Mouse (Mus musculus): ENCODE data around the gene Irgq. TPM values are rescaled to one million over a fixed set of nuclear protein-coding genes. Genes with fewer than 3 reads are reported as not detected.
A peak's percentile ranks its signal among the peaks of the same experiment; 100 is the strongest.

Irgq gene
- polyA plus RNA-seq, 1 experiment from 2014 or later = 12.0 TPM

DNA sequence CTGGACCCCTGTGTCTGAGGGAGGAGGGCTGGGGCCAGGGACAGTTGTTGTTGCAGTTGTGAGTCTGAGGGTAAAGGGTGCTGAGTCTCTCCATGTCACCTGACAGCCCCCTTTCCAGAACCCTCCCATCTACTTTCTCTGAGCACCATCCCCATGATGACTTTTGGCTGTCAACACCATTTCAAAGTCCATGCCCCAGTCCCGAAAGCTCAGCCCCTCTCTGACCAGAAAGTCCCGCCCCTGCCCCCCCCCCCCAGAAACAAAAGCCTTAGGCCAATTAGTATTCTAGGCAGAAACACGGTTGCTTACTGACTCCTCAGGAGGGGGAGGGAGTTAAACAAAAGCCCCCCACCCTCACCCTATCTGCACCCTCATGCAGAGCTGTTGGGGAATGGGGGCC, 43.1 kb upstream of the Irgq start:
- H3K36me3 ChIP-seq (ENCODE audit: control insufficient read depth, insufficient read depth, low read length) = no peaks in the 10 kb centered on the region
- H3K27me3 ChIP-seq (replicated peaks; ENCODE audit: control insufficient read depth, insufficient read depth, low read length) = 0 out of 2 replicates have a peak, but pooled peaks cover 5% of the 10 kb centered on the region
- DNase-seq (ENCODE audit: low spot score) = no peak
- no peak overlapping the region for H3K27ac ChIP-seq (replicated peaks; ENCODE audit: low read depth, low read length)
- 16% methylated on average over 3 of the region's 3 CpGs for WGBS
- no peak overlapping the region for H3K9ac ChIP-seq (ENCODE audit: low read depth, low read length)
- no peak for ATAC-seq (ENCODE audit: low read depth)
- no peaks in the 10 kb centered on the region for H3K4me1 ChIP-seq (ENCODE audit: control insufficient read depth, insufficient read depth, low read length)
- H3K4me3 ChIP-seq (ENCODE audit: low read depth, low read length) = no peak overlapping the region
- H3K4me2 ChIP-seq (ENCODE audit: low read depth, low read length) = no peak overlapping the region
- H3K9me3 ChIP-seq (ENCODE audit: control insufficient read depth, low read length) = no peaks in the 10 kb centered on the region

DNA sequence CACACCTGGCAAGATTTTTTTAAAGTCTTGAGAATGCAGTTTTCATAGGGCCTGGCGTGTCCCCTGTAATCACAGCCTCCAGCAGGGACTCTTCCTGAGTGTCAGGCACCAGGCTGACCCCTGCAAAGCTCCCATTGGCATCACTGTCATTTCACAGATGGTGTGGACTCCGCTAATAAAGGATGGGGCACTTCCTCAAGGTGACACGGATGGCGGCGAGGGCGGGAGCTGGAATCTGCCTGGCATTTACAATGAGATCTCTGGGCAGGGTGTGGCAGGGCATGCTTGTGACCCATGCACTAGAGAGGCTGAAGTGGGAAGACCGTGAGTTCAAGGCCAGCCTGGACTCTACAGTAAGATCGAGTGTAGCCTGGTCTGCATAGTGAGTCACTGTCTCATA, 42.2 kb upstream of the Irgq start:
- no peaks in the 10 kb centered on the region for H3K9me3 ChIP-seq (ENCODE audit: control insufficient read depth, low read length)
- no peaks in the 10 kb centered on the region for H3K4me1 ChIP-seq (ENCODE audit: control insufficient read depth, insufficient read depth, low read length)
- no peak overlapping the region for H3K27ac ChIP-seq (replicated peaks; ENCODE audit: low read depth, low read length)
- no peaks in the 10 kb centered on the region for H3K36me3 ChIP-seq (ENCODE audit: control insufficient read depth, insufficient read depth, low read length)
- H3K4me2 ChIP-seq (ENCODE audit: low read depth, low read length) = no peak overlapping the region
- H3K9ac ChIP-seq (ENCODE audit: low read depth, low read length) = no peak overlapping the region
- WGBS = 80% methylated on average over 8 of the region's 8 CpGs
- no peak overlapping the region for H3K4me3 ChIP-seq (ENCODE audit: low read depth, low read length)
- DNase-seq (ENCODE audit: low spot score) = no peak
- no peaks in the 10 kb centered on the region for H3K27me3 ChIP-seq (replicated peaks; ENCODE audit: control insufficient read depth, insufficient read depth, low read length)
- no peak for ATAC-seq (ENCODE audit: low read depth)

DNA sequence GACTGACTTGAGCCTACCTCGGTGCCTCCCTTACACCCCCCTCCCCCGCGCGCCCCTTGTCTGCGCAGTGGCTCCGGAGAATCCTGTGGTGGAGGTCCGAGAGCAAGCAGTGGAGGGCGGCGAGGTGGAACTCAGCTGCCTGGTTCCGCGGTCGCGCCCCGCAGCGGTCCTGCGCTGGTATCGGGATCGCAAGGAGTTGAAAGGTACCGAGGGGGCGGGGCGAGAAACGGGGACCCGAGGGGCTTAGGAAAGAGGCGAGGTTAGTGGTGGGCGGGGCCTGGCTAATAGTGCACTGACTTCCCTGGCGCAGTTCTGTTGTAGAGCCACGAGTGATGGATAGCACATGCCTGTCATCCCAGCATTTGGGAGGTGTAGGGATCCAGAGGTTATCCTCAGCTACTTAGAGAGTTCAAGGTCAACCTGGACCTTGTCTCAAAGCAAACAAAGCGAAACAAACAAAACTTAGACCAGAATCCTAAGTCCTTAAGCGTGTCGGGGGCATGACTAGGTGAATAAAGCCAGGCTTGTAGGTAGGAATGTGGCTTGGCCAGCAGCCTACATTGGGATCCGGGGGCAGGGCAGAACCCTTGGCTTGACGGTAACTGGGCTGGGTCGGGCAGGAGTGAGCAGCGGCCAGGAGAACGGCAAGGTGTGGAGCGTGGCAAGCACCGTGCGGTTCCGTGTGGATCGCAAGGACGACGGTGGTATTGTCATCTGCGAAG, 30.5 kb upstream of the Irgq start:
- H3K4me2 ChIP-seq (ENCODE audit: low read depth, low read length) = peak overlapping the region; percentile 65
- H3K27ac ChIP-seq (replicated peaks; ENCODE audit: low read depth, low read length) = no peak overlapping the region
- H3K9ac ChIP-seq (ENCODE audit: low read depth, low read length) = peak overlapping the region; percentile 40; the same call in 1 of the 2 replicates
- peaks cover 8% of the 10 kb centered on the region for H3K4me1 ChIP-seq (ENCODE audit: control insufficient read depth, insufficient read depth, low read length)
- peak; percentile 38; the same call in 1 of the 2 replicates for ATAC-seq (ENCODE audit: low read depth)
- no peaks in the 10 kb centered on the region for H3K9me3 ChIP-seq (ENCODE audit: control insufficient read depth, low read length)
- peaks cover 12% of the 10 kb centered on the region for H3K27me3 ChIP-seq (replicated peaks; ENCODE audit: control insufficient read depth, insufficient read depth, low read length)
- WGBS = 11% methylated on average over 43 of the region's 43 CpGs
- DNase-seq (ENCODE audit: low spot score) = peak; percentile 51
- peak overlapping the region; percentile 37 for H3K4me3 ChIP-seq (ENCODE audit: low read depth, low read length)
- no peaks in the 10 kb centered on the region for H3K36me3 ChIP-seq (ENCODE audit: control insufficient read depth, insufficient read depth, low read length)

DNA sequence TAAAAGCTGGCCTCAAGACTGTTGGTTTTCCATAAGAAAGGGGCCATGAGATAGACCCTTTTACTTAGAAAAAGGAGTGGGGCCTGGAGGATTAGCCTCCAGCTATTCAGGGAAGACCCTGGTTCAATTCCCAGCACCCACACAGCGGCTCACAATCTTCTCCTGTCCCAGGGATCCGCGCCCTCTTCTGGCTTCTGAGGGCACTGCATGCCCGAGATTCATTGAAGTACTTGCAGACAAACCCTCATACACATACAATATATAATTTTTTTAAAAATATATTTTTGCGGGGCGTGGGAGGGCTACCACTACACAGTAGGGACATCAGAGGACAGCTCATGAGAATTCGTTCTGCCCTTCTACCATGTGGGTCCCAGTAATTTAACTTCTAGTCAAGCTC, 29.6 kb upstream of the Irgq start:
- Histone ChIP-seq H3K4me1 (ENCODE audit: control insufficient read depth, insufficient read depth, low read length) (peaks cover 16% of the 10 kb centered on the region), H3K9ac (ENCODE audit: low read depth, low read length) (no peak overlapping the region), H3K27ac (replicated peaks; ENCODE audit: low read depth, low read length) (no peak overlapping the region), H3K9me3 (ENCODE audit: control insufficient read depth, low read length) (no peaks in the 10 kb centered on the region), H3K4me2 (ENCODE audit: low read depth, low read length) (no peak overlapping the region), H3K36me3 (ENCODE audit: control insufficient read depth, insufficient read depth, low read length) (no peaks in the 10 kb centered on the region), H3K27me3 (replicated peaks; ENCODE audit: control insufficient read depth, insufficient read depth, low read length) (peaks cover 12% of the 10 kb centered on the region), H3K4me3 (ENCODE audit: low read depth, low read length) (no peak overlapping the region)
- no peak for DNase-seq (ENCODE audit: low spot score)
- ATAC-seq (ENCODE audit: low read depth) = no peak
- 37% methylated on average over 7 of the region's 7 CpGs for WGBS

DNA sequence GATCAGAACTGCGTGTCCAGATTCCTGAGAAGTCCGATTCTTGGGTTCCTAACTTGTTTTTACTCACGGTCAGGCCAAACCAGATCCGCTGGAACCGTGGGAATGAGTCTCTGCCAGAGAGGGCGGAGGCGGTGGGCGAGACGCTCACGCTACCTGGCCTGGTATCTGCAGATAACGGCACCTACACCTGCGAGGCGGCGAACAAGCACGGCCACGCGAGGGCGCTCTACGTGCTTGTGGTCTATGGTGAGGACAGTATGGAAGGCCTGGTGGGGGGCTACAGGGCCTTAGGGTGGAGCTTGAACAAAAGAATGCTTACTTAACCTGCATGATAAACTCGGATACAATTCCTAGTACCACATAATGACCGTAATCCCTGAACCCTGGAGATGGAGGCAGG, 29.0 kb upstream of the Irgq start:
- DNase-seq (ENCODE audit: low spot score) (no peak), ATAC-seq (ENCODE audit: low read depth) (no peak)
- Histone ChIP-seq H3K36me3 (ENCODE audit: control insufficient read depth, insufficient read depth, low read length) (no peaks in the 10 kb centered on the region), H3K4me1 (ENCODE audit: control insufficient read depth, insufficient read depth, low read length) (peaks cover 18% of the 10 kb centered on the region), H3K27ac (replicated peaks; ENCODE audit: low read depth, low read length) (no peak overlapping the region), H3K27me3 (replicated peaks; ENCODE audit: control insufficient read depth, insufficient read depth, low read length) (peaks cover 12% of the 10 kb centered on the region), H3K9ac (ENCODE audit: low read depth, low read length) (no peak overlapping the region), H3K9me3 (ENCODE audit: control insufficient read depth, low read length) (no peaks in the 10 kb centered on the region), H3K4me2 (ENCODE audit: low read depth, low read length) (no peak overlapping the region), H3K4me3 (ENCODE audit: low read depth, low read length) (no peak overlapping the region)
- WGBS = 53% methylated on average over 18 of the region's 21 CpGs

DNA sequence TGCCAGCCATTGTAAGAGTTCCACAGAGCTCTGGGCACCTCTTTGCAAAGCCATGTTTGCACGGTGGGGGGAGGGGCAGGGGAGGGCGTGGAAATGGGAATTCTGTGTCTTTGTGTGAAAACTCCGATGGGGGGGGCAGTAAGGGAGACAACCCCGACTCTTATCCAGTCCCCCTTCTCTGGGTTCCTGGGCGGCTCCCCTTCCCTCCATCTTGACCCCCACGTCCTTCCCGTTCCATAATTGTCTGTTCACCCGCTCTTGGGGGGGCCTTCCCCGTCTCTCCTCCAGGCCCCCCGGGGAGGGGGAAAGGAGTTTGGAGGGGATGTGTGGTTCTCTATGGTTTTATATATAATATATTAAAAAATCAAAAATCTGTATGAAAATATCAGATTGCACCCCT, 26.5 kb upstream of the Irgq start:
- no peak for ATAC-seq (ENCODE audit: low read depth)
- 24% methylated on average over 9 of the region's 10 CpGs for WGBS

GRCm38 (mm10) chr7:24504868-24505267, 25.6 kb upstream of the Irgq start:
- no peak overlapping the region for H3K27ac ChIP-seq (replicated peaks; ENCODE audit: low read depth, low read length)
- peaks cover 29% of the 10 kb centered on the region for H3K4me1 ChIP-seq (ENCODE audit: control insufficient read depth, insufficient read depth, low read length)
- H3K9me3 ChIP-seq (ENCODE audit: control insufficient read depth, low read length) = no peaks in the 10 kb centered on the region
- H3K4me2 ChIP-seq (ENCODE audit: low read depth, low read length) = no peak overlapping the region
- no peaks in the 10 kb centered on the region for H3K36me3 ChIP-seq (ENCODE audit: control insufficient read depth, insufficient read depth, low read length)
- WGBS = 13% methylated on average over 4 of the region's 4 CpGs
- DNase-seq (ENCODE audit: low spot score) = no peak
- no peaks in the 10 kb centered on the region; the same call in none of the 2 replicates for H3K27me3 ChIP-seq (replicated peaks; ENCODE audit: control insufficient read depth, insufficient read depth, low read length)
- no peak overlapping the region for H3K9ac ChIP-seq (ENCODE audit: low read depth, low read length)
- H3K4me3 ChIP-seq (ENCODE audit: low read depth, low read length) = no peak overlapping the region
- no peak for ATAC-seq (ENCODE audit: low read depth)

More for the DNA sequence above, 26.5 kb upstream of the Irgq start:
- H3K9ac ChIP-seq (ENCODE audit: low read depth, low read length) = no peak overlapping the region
- H3K36me3 ChIP-seq (ENCODE audit: control insufficient read depth, insufficient read depth, low read length) = no peaks in the 10 kb centered on the region
- H3K27me3 ChIP-seq (replicated peaks; ENCODE audit: control insufficient read depth, insufficient read depth, low read length) = peaks cover 8% of the 10 kb centered on the region
- no peak overlapping the region for H3K4me3 ChIP-seq (ENCODE audit: low read depth, low read length)
- H3K4me2 ChIP-seq (ENCODE audit: low read depth, low read length) = peak overlapping the region; percentile 33
- peaks cover 29% of the 10 kb centered on the region for H3K4me1 ChIP-seq (ENCODE audit: control insufficient read depth, insufficient read depth, low read length)
- no peaks in the 10 kb centered on the region for H3K9me3 ChIP-seq (ENCODE audit: control insufficient read depth, low read length)
- no peak overlapping the region for H3K27ac ChIP-seq (replicated peaks; ENCODE audit: low read depth, low read length)
- DNase-seq (ENCODE audit: low spot score) = no peak

- no peaks in the 10 kb centered on the region; the same call in 1 of the 2 replicates for H3K27me3 ChIP-seq (replicated peaks; ENCODE audit: control insufficient read depth, insufficient read depth, low read length)
- H3K9me3 ChIP-seq (ENCODE audit: control insufficient read depth, low read length) = no peaks in the 10 kb centered on the region
- H3K9ac ChIP-seq (ENCODE audit: low read depth, low read length) = 0 out of 2 replicates have a peak overlapping the region, but pooled peaks have one; percentile 40
- no peak for ATAC-seq (ENCODE audit: low read depth)
- H3K36me3 ChIP-seq (ENCODE audit: control insufficient read depth, insufficient read depth, low read length) = peaks cover under 1% of the 10 kb centered on the region; the same call in 1 of the 2 replicates
- peaks cover 29% of the 10 kb centered on the region for H3K4me1 ChIP-seq (ENCODE audit: control insufficient read depth, insufficient read depth, low read length)
- H3K27ac ChIP-seq (replicated peaks; ENCODE audit: low read depth, low read length) = peak overlapping the region; percentile 100
- H3K4me2 ChIP-seq (ENCODE audit: low read depth, low read length) = peak overlapping the region; percentile 81
- DNase-seq (ENCODE audit: low spot score) = no peak
- H3K4me3 ChIP-seq (ENCODE audit: low read depth, low read length) = peak overlapping the region; percentile 78; the same call in 1 of the 2 replicates
- WGBS = 22% methylated on average over 15 of the region's 15 CpGs
Measured at GRCm38 (mm10) chr7:24505447-24506064, 24.9 kb upstream of the Irgq start.
